22 mouse cellular contexts compared by ENCODE assay signal in the genomic region with DNA sequence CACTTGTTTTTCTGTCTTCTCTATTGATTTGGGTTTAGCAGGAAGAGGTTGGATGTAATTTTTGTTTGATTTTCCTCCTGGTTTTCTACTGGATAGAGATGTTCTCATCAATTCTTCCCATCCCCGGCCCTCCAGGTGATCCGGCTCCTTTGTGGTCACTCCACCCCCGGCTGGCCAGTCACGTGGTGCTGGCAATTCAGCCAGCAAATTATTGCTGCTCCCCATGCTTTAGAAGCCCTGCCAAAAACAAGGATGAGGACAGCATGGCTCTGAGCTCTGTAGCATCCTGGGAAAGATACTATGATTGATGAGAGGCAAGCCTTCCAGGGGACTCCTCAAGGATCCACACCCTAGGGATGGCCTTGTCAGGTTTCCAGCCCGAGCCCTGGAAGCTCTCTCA.
"Had no signal": no experiment of that assay in that cellular context is flagged by ENCODE, and none has a peak within 500 bp of the region (broad histone marks: within the 10 kb centered on the region; RNA-seq: fewer than 3 reads in every experiment).

No protein-coding gene starts in this region.

- H3K9ac ChIP-seq: kidney, embryonic 15.5 days; limb, embryonic 13.5 days; liver, embryonic 12.5 days; liver, embryonic 15.5 days; lung, embryonic 15.5 days; midbrain, embryonic 13.5 days; neural tube, embryonic 13.5 days had no signal

- H3K4me1 ChIP-seq: kidney, embryonic 15.5 days; limb, embryonic 10.5 days; limb, embryonic 13.5 days; liver, embryonic 12.5 days; liver, embryonic 15.5 days; lung, embryonic 15.5 days; megakaryocyte, embryonic 14.5 days; midbrain, embryonic 13.5 days; neural tube, embryonic 13.5 days had no signal

- DNase-seq: kidney, postnatal 10 days; kidney, postnatal 36 days; layer of hippocampus, postnatal 36 days; liver; lung, adult 18-20 months; lung, postnatal 10 days; lung, postnatal 36 days; retina, postnatal 1 day; thymus, adult 18-20 months; thymus, postnatal 36 days had no signal

- H3K27ac ChIP-seq: kidney, embryonic 15.5 days; limb, embryonic 10.5 days; limb, embryonic 13.5 days; liver, embryonic 12.5 days; liver, embryonic 15.5 days; lung, embryonic 15.5 days; midbrain, embryonic 10.5 days; midbrain, embryonic 13.5 days; neural tube, embryonic 13.5 days had no signal

- H3K4me3 ChIP-seq: kidney, embryonic 15.5 days; limb, embryonic 10.5 days; limb, embryonic 13.5 days; liver, embryonic 12.5 days; liver, embryonic 15.5 days; lung, embryonic 15.5 days; megakaryocyte, embryonic 14.5 days; midbrain, embryonic 10.5 days; midbrain, embryonic 13.5 days; myocyte; neural tube, embryonic 13.5 days had no signal

- H3K36me3 ChIP-seq: kidney, embryonic 15.5 days; limb, embryonic 10.5 days; limb, embryonic 13.5 days; liver, embryonic 12.5 days; liver, embryonic 15.5 days; lung, embryonic 15.5 days; midbrain, embryonic 10.5 days; midbrain, embryonic 13.5 days; neural tube, embryonic 13.5 days had no signal

- H3K4me2 ChIP-seq: kidney, embryonic 15.5 days; limb, embryonic 13.5 days; liver, embryonic 12.5 days; liver, embryonic 15.5 days; lung, embryonic 15.5 days; midbrain, embryonic 13.5 days; neural tube, embryonic 13.5 days had no signal

- H3K27me3 ChIP-seq: kidney, embryonic 15.5 days; limb, embryonic 13.5 days; liver, embryonic 12.5 days; liver, embryonic 15.5 days; lung, embryonic 15.5 days; megakaryocyte, embryonic 14.5 days; midbrain, embryonic 13.5 days; neural tube, embryonic 13.5 days had no signal

- H3K9me3 ChIP-seq: kidney, embryonic 15.5 days; limb, embryonic 10.5 days; limb, embryonic 13.5 days; liver, embryonic 12.5 days; liver, embryonic 15.5 days; lung, embryonic 15.5 days; midbrain, embryonic 10.5 days; midbrain, embryonic 13.5 days; neural tube, embryonic 13.5 days had no signal

- ATAC-seq: liver, embryonic 12.5 days; midbrain, embryonic 13.5 days; midbrain, embryonic 16.5 days had no signal
